Mouse (Mus musculus) megakaryocyte, embryonic 14.5 days (primary cell): ENCODE measurements around the gene Ear6.

ENCODE experiments used
- FLI1 ChIP-seq: IDR thresholded peaks from 2 replicates; pipeline ENCODE4 v1.6.1; 2012; ENCODE audit warnings: low read length, inconsistent platforms, mixed read lengths
- GATA1 ChIP-seq: IDR thresholded peaks from 3 replicates; pipeline ENCODE4 v1.6.1; 2012; ENCODE audit warnings: mixed read lengths, low read length, inconsistent platforms, borderline replicate concordance

GRCm38 (mm10) chr14:51826625-51827024 lies 26.9 kb upstream of the Ear6 start:
- TF ChIP-seq GATA1 (no peak), FLI1 (no peak)
